Mouse (Mus musculus): ENCODE data around the gene Wnt5b.

Wnt5b gene

GRCm38 (mm10) chr6:119521931-119522391 is 22.2 kb downstream of the Wnt5b start:
- peak; percentile 94 for DNase-seq (ENCODE audit: low read depth)

DNA sequence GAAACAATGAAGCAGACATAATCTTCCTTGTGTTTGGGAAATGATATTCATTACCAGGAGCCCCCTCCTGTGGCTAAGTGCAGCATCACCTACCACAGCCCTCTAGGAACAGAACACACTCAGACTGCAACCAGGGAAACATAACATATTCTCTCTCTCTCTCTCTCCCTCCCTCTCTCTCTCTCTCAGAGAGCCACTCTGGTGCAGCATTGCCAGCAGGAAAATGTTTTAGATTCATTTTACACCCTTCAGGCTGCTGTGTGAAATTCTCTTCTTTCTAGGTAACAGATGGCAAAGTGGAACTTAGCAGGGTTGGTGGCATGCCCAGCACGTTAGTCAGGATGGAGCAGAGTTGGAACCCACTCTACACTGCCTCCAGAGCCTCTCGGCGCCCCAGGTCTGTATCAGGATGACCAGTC is 22.7 kb downstream of the Wnt5b start:
- peak; percentile 65 for DNase-seq (ENCODE audit: low read depth)

DNA sequence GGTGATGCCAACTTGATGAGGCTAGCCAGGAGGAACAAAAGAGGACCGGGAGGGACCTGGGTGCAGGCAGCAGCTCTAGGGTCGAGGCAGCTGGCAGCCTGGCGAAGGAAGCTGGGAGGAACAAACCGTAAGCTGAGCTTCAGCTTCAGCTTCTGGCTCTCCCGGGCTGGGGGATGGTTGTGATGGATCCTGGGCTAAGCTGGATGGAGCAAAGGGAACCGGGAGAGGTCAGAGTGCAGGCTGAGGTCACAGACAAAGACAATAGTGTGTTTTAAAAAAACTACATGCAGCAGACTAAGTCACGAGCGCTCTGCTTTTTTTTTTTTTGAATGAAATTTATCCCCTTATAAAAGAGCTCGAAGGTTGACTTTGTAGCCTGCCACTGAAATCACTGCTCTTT is 23.4 kb downstream of the Wnt5b start:
- no peak for DNase-seq (ENCODE audit: low read depth)

DNA sequence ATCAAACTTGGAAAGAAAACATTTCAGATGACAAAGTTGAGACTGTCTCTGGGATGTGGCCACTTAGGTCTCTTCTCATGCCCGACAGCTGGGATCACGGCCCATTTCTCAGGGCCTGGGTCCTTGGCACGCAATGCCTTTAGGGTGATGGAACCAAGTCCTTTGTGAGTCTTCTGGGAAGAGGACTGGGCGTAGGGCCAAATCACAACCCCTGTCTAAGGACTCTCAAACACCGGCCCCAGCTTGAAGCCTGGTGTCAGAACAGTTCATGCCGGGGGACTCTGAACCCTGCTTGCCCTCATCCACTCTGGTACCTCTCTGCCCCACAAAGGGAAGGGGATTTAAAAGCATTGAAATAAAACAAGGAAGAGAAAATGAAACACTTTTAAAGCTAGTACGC is 30.1 kb downstream of the Wnt5b start:
- no peak for DNase-seq (ENCODE audit: low read depth)

GRCm38 (mm10) chr6:119513452-119513851 is 30.7 kb downstream of the Wnt5b start:
- DNase-seq (ENCODE audit: low read depth) = no peak

GRCm38 (mm10) chr6:119512701-119513100 is 31.4 kb downstream of the Wnt5b start:
- peak; percentile 87 for DNase-seq (ENCODE audit: low read depth)

GRCm38 (mm10) chr6:119509437-119510037 is 34.6 kb downstream of the Wnt5b start:
- DNase-seq (ENCODE audit: low read depth) = no peak

DNA sequence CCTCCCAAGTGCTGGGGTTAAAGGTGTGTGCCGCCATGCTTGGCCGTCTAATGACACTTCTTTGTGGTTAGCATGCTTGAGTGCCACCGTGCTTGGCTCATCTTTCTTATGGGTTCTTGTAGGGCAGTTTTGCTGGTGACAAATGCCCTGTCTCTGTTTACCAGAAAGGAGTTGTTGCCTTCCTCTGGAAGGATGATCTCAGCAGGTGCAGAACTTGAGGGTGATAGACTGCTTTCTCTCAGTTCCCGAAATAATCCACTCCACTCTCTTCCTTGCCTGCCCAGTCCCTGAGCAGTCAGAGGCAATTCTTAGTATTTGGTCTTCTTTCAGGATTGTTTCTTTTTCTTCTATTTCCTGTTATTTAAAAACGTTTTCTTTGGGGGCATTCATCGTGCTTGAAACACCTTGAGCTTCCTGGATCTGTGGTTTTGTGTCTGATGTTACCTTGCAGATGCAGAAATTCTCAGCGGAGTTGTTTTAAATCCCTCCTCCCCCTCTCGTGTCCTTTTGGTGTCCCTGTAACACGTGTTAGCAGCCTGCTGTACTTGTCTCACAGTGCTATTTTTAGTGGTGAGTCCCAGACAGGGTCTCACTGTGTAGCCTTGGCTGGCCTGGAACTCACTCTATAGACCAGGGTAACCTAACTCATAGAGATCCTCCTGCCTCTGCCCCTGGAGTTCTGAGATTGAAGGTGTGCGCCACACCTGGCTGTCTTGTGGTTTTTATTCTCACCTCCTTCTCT is 35.3 kb downstream of the Wnt5b start:
- no peak for DNase-seq (ENCODE audit: low read depth)

GRCm38 (mm10) chr6:119508221-119508620 is 35.9 kb downstream of the Wnt5b start:
- DNase-seq (ENCODE audit: low read depth) = no peak

DNA sequence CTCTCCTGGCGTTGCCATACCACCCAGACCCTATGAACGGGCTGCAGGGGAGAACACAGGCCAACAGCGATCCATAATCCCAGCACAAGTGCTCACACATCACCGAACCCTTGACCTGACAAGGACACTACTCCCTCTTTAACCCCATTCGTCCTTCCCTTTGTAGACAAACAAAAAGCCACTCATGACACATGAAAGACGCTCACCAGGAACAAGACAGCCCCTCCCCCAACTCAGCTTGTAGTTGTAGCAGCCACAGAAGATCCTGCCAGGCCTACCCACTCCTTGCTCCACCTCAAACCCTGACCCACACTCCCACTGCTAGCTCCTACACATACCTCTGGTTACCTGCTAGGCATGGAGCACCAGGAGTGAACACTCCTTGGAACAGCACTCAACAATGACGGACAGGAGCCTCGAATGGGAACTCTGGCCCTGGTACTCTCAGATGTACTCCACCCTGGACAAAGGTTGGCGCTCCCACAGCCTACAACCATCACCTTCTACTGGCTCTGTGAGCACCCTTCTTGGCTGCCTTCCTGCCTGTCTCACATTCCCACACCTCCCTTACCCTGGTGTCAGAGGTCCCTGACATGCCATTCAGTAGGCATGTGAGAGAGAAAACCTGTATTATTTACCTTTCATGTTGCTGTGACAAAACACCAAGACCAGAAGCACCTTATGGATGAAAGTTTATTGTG is 38.5 kb downstream of the Wnt5b start:
- no peak for DNase-seq (ENCODE audit: low read depth)

DNA sequence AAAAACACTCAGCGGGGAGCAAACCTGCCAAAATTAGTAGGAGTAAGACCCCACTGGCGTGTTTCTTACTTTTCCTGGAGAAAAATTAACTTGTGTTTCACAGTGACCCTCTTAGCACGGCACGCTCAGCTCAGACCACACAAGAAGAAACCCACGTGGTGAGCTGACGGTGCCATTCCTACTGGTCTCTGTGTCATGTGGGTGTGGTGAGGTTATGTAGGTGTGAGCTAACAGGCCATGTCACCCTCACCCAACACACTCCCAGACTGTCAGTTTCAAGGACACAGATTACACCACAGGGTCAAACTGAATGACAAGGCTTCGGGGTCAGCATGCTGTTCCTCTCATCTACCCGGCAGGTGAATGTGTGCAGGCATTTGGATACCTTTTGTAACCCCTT is 39.4 kb downstream of the Wnt5b start:
- DNase-seq (ENCODE audit: low read depth) = no peak

DNA sequence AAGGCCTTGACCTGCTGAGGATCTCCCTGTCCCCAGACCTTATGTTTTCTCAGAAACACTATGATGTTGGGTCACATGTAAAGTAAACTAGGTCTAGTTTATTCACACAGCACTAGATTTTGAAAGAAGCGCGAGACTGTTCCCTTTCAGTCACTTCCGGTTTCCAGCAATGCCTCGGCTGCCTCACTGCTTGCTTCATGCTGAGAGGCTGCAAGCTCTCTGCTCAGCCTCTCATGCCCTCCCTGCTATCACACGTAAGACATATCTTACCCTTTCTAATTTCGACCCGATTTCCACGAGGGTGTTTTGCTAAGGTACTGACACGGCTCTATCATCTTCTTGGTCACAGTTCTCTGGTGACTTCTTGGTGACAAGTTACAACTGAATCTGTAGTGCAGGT is 42.1 kb downstream of the Wnt5b start:
- DNase-seq (ENCODE audit: low read depth) = peak; percentile 56

GRCm38 (mm10) chr6:119500086-119500485 is 44.1 kb downstream of the Wnt5b start:
- DNase-seq (ENCODE audit: low read depth) = peak; percentile 46

GRCm38 (mm10) chr6:119499271-119499670 is 44.9 kb downstream of the Wnt5b start:
- DNase-seq (ENCODE audit: low read depth) = peak; percentile 80

GRCm38 (mm10) chr6:119492630-119493014 is 51.5 kb downstream of the Wnt5b start:
- no peak for DNase-seq (ENCODE audit: low read depth)

DNA sequence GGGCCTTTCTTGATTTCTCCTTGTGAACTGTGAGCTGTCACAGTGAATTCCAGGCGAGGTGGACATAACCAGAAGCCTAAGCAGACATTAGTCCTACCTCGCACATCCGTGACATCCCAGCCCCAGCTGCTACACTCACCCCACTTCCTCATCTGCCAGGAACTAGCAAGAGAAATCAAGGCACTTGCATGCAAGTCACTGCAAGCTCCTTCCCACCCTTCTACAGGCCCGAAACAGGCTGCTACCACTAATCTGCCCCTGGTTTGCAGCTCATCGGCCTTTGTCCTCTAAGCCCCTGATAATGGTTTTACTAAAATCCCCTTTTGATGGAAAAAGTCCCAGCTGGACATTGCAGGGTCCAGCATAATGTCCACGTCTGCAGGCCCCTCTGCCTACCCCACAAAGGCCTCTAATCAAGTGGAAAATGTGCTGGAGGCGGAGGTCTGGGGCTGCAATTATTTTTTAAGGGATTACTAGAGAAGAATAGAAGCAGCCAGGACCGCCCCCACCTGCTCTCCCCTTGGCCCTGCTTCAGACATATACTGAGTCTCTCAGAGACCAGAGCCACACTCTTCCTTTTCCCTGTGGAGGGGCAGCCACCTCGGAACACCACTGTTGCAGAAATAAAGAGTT is 52.0 kb downstream of the Wnt5b start:
- no peak for DNase-seq (ENCODE audit: low read depth)

- DNase-seq (ENCODE audit: low read depth) = no peak
Measured at GRCm38 (mm10) chr6:119491006-119491405, 53.1 kb downstream of the Wnt5b start.

- no peak for DNase-seq (ENCODE audit: low read depth)
Measured at GRCm38 (mm10) chr6:119490549-119490948, 53.6 kb downstream of the Wnt5b start.

DNA sequence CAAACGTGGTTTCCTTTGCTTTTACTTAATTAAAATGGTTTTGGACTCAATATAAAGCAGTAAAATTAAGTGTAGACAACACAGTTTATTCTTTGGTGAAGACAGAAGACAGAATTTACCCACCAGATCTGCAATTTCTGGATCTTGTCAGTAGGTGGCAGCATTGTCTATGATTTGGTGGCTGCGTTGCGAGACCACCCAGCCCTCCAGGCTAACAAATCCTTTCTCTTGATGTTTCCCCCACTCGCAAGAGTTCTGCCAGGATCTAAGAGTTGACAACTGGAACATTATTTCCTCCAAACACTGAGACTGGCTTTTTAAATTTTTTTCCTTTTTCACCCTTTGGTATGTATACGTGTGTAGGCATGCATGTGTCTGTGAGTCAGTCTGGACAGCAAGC is 54.4 kb downstream of the Wnt5b start:
- DNase-seq (ENCODE audit: low read depth) = peak; percentile 67

GRCm38 (mm10) chr6:119487619-119488018 is 56.5 kb downstream of the Wnt5b start:
- no peak for DNase-seq (ENCODE audit: low read depth)

DNA sequence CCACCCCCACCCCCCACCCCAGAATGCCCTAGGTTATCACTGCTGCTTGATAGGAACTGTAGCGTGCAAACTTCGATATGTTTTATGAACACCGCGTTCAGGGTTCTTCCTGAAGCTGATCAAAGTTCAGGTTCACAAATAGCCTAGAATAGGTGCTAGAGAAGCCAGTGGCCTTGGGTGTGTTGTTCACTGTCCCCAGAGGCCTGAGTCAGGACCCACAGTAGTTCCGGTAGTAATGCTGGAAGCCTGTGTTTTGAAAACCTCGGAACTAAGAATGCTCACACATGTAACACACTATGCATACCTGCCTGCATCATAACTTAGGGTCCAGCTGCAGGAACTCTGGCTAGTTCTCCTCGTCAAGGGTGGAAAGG is 57.1 kb downstream of the Wnt5b start:
- DNase-seq (ENCODE audit: low read depth) = no peak

DNA sequence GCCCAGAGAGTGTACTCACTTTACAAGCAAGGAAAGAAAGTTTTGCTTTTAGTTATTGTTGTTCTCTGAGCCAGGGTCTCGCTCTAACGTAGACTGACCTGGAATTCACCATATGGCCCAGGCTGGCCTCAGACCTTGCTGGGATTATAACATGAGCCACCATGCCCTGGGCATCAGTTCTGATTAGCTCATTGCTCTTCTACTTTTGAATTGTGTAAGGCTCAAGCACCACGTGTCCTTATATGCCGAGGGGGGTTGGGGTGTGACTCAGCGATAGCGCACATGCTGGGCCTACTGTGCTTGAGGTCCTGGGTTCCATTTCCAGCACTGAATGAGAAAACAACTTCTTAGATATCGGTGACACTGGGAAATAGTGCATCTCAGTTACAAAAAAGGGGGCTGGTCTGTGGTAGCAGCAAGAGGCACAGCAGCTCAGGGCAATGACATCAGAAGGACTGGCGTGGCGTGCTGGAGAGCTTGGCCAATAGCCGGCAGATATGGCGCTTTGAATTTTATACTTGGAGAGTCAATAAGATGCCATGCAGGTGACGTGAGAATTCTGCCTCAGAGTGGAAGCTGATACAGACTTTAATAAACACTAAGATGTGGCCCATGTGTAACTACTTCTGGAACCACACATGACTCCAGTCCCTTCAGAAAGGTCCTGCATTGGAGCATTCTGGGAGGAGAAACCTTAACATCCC is 57.6 kb downstream of the Wnt5b start:
- peak; percentile 55 for DNase-seq (ENCODE audit: low read depth)
